Mouse (Mus musculus) E14TG2a.4 (cell line): ENCODE measurements at regions not wholly inside any gene's neighbourhood (a gene's known extent, or its start where the extent isn't known, plus 50 kb on each side); places are given as distances from the start of the nearest gene placed in this dataset.

Source experiments
- CTCF ChIP-seq: conservative IDR thresholded peaks from 2 replicates; pipeline ENCODE4 v1.5.1; 2014; ENCODE audit warnings: low read length
- NANOG ChIP-seq: IDR thresholded peaks from 2 replicates; pipeline ENCODE4 v1.6.1; 2014; ENCODE audit warnings: borderline replicate concordance, low read length, mixed read lengths

DNA sequence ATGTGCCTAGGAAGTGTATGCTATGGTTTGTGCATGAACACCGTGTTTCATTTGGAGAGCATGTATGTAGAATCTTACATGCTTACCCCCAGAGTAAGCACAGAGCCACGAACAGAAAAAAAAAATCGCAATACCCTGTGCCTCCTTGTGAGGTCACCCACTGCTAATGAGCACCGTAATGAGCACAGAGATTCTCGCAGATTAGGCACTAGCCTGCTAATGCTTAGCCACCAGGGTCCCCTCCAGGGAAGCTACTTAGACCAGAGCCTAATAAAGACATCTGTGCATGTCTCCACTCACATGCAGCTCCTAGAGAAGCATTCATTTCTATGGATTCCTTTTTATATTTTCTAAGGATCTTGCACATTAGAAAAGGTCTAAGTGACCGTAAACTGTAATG, 780.8 kb downstream of the Nr2f2 start:
- TF ChIP-seq CTCF (no peak), NANOG (no peak)
